Mouse (Mus musculus) limb, embryonic 13.5 days (tissue): Measurements from ENCODE around the gene Dab1. TPM values are rescaled to one million over a fixed set of nuclear protein-coding genes. Genes with fewer than 3 reads are reported as not detected.

Experiments
- ATAC-seq: fragments of 200-750 bp; cut with Nextera tagmentation; 2 replicates; pipeline ENCODE4 v1.8.0; 2017; ENCODE audit warnings: low read depth, moderate number of reproducible peaks, moderate TSS enrichment; ENCODE audit not compliant: low FRiP score
- H3K27ac ChIP-seq: fragments of 300-500 bp; sonication (generic); 2 replicates; pipeline ENCODE4 v1.5.1; 2015; ENCODE audit warnings: inconsistent platforms, mild to moderate bottlenecking, moderate library complexity
- H3K27me3 ChIP-seq: fragments of 300-500 bp; sonication (generic); 2 replicates; pipeline ENCODE4 v1.6.1; 2015; ENCODE audit warnings: mild to moderate bottlenecking, inconsistent platforms
- H3K36me3 ChIP-seq: fragments of 300-500 bp; sonication (generic); 2 replicates; pipeline ENCODE4 v1.6.1; 2015; ENCODE audit warnings: inconsistent platforms, mild to moderate bottlenecking, moderate library complexity
- H3K4me1 ChIP-seq: fragments of 300-500 bp; sonication (generic); 2 replicates; pipeline ENCODE4 v1.6.1; 2015; ENCODE audit warnings: inconsistent platforms
- H3K4me2 ChIP-seq: fragments of 300-500 bp; sonication (generic); replicated peaks from 2 replicates; pipeline ENCODE4 v1.6.1; 2015; ENCODE audit warnings: inconsistent platforms, mild to moderate bottlenecking, moderate library complexity
- H3K4me3 ChIP-seq: fragments of 300-500 bp; sonication (generic); 2 replicates; pipeline ENCODE4 v1.5.1; 2015; ENCODE audit warnings: moderate library complexity, mild to moderate bottlenecking, inconsistent platforms
- H3K9ac ChIP-seq: fragments of 300-500 bp; sonication (generic); 2 replicates; pipeline ENCODE4 v1.6.1; 2015; ENCODE audit warnings: mild to moderate bottlenecking, inconsistent platforms
- H3K9me3 ChIP-seq: fragments of 300-500 bp; sonication (generic); 2 replicates; pipeline ENCODE4 v1.6.1; 2016; ENCODE audit warnings: inconsistent platforms
- WGBS: fragments of 180-500 bp; shearing (Covaris S2); methylation state at CpG from one replicate; pipeline ENCODE4 v1.1.7; 2015; 5-methylcytosine and 5-hydroxymethylcytosine counted together
- polyA plus RNA-seq: library from polyadenylated mRNA; unstranded; fragments of >200 nt; fragmentation: Nextera tagmentation; extraction: Ambion mirVana; gene quantifications from 2 replicates; pipeline ENCODE4 v1.2.1, GENCODE M21; 2015

Gene Dab1
- polyA plus RNA-seq, 1 experiment from 2014 or later = 24.7 TPM

- Histone ChIP-seq H3K9ac (no peak overlapping the region), H3K4me2 (no peak overlapping the region), H3K4me1 (no peaks in the 10 kb centered on the region), H3K27me3 (no peaks in the 10 kb centered on the region), H3K36me3 (no peaks in the 10 kb centered on the region), H3K4me3 (no peak overlapping the region), H3K27ac (no peak overlapping the region), H3K9me3 (no peaks in the 10 kb centered on the region)
- ATAC-seq = no peak
- 83% methylated on average over 2 of the region's 2 CpGs for WGBS
Observed at GRCm38 (mm10) chr4:104025117-104025694, 406.0 kb downstream of the Dab1 start.

- Histone ChIP-seq H3K4me2 (no peak overlapping the region), H3K9me3 (no peaks in the 10 kb centered on the region), H3K4me3 (no peak overlapping the region), H3K9ac (no peak overlapping the region), H3K27me3 (no peaks in the 10 kb centered on the region), H3K4me1 (no peaks in the 10 kb centered on the region), H3K27ac (no peak overlapping the region), H3K36me3 (no peaks in the 10 kb centered on the region)
- ATAC-seq = no peak
- 19% methylated on average over 2 of the region's 2 CpGs for WGBS
Observed at GRCm38 (mm10) chr4:104026834-104027233, 407.7 kb downstream of the Dab1 start.

- Histone ChIP-seq H3K9ac (no peak overlapping the region), H3K9me3 (no peaks in the 10 kb centered on the region), H3K27ac (no peak overlapping the region), H3K4me1 (no peaks in the 10 kb centered on the region), H3K27me3 (no peaks in the 10 kb centered on the region), H3K4me2 (no peak overlapping the region), H3K36me3 (no peaks in the 10 kb centered on the region), H3K4me3 (no peak overlapping the region)
- 76% methylated on average over 1 of the region's 1 CpGs for WGBS
- no peak for ATAC-seq
Observed at GRCm38 (mm10) chr4:104027239-104027638, 408.1 kb downstream of the Dab1 start.

GRCm38 (mm10) chr4:104036091-104036490 lies 416.9 kb downstream of the Dab1 start:
- Histone ChIP-seq H3K9me3 (no peaks in the 10 kb centered on the region), H3K27me3 (no peaks in the 10 kb centered on the region), H3K4me2 (no peak overlapping the region), H3K9ac (no peak overlapping the region), H3K4me1 (no peaks in the 10 kb centered on the region), H3K27ac (no peak overlapping the region), H3K4me3 (no peak overlapping the region), H3K36me3 (no peaks in the 10 kb centered on the region)
- no peak for ATAC-seq

- Histone ChIP-seq H3K9me3 (no peaks in the 10 kb centered on the region), H3K4me1 (no peaks in the 10 kb centered on the region), H3K27me3 (no peaks in the 10 kb centered on the region), H3K9ac (no peak overlapping the region), H3K4me2 (no peak overlapping the region), H3K36me3 (no peaks in the 10 kb centered on the region), H3K4me3 (no peak overlapping the region), H3K27ac (no peak overlapping the region)
- 19% methylated on average over 4 of the region's 4 CpGs for WGBS
- ATAC-seq = no peak
Observed at GRCm38 (mm10) chr4:104039588-104039987, 420.4 kb downstream of the Dab1 start.

GRCm38 (mm10) chr4:104043441-104043840 lies 424.3 kb downstream of the Dab1 start:
- WGBS = 90% methylated on average over 2 of the region's 2 CpGs
- Histone ChIP-seq H3K4me1 (no peaks in the 10 kb centered on the region), H3K9ac (no peak overlapping the region), H3K36me3 (no peaks in the 10 kb centered on the region), H3K4me3 (no peak overlapping the region), H3K4me2 (no peak overlapping the region), H3K27ac (no peak overlapping the region), H3K9me3 (no peaks in the 10 kb centered on the region), H3K27me3 (no peaks in the 10 kb centered on the region)
- ATAC-seq = no peak

GRCm38 (mm10) chr4:104044634-104045033 lies 425.5 kb downstream of the Dab1 start:
- 41% methylated on average over 3 of the region's 3 CpGs for WGBS

GRCm38 (mm10) chr4:104047966-104048804 lies 429.0 kb downstream of the Dab1 start:
- no peaks in the 10 kb centered on the region for H3K4me1 ChIP-seq
- H3K9ac ChIP-seq = no peak overlapping the region
- H3K4me3 ChIP-seq = no peak overlapping the region
- 61% methylated on average over 7 of the region's 7 CpGs for WGBS
- no peaks in the 10 kb centered on the region for H3K36me3 ChIP-seq
- H3K4me2 ChIP-seq = no peak overlapping the region
- no peaks in the 10 kb centered on the region for H3K27me3 ChIP-seq
- no peak for ATAC-seq
- H3K27ac ChIP-seq = no peak overlapping the region
- no peaks in the 10 kb centered on the region for H3K9me3 ChIP-seq

More at GRCm38 (mm10) chr4:104044634-104045033, 425.5 kb downstream of the Dab1 start:
- Histone ChIP-seq H3K9me3 (no peaks in the 10 kb centered on the region), H3K27me3 (no peaks in the 10 kb centered on the region), H3K4me3 (no peak overlapping the region), H3K4me1 (no peaks in the 10 kb centered on the region), H3K4me2 (no peak overlapping the region), H3K36me3 (no peaks in the 10 kb centered on the region), H3K27ac (no peak overlapping the region), H3K9ac (no peak overlapping the region)
- ATAC-seq = no peak

- Histone ChIP-seq H3K9ac (no peak overlapping the region), H3K4me2 (no peak overlapping the region), H3K27ac (no peak overlapping the region), H3K4me1 (no peaks in the 10 kb centered on the region), H3K4me3 (no peak overlapping the region), H3K9me3 (no peaks in the 10 kb centered on the region), H3K27me3 (no peaks in the 10 kb centered on the region), H3K36me3 (no peaks in the 10 kb centered on the region)
- no peak for ATAC-seq
Observed at GRCm38 (mm10) chr4:104057116-104057515, 438.0 kb downstream of the Dab1 start.

- H3K27me3 ChIP-seq = no peaks in the 10 kb centered on the region; the same call in 1 of the 2 replicates
- H3K27ac ChIP-seq = no peak overlapping the region
- no peaks in the 10 kb centered on the region for H3K9me3 ChIP-seq
- no peaks in the 10 kb centered on the region for H3K4me1 ChIP-seq
- ATAC-seq = no peak
- WGBS = 62% methylated on average over 4 of the region's 4 CpGs
- H3K4me2 ChIP-seq = no peak overlapping the region
- H3K4me3 ChIP-seq = no peak overlapping the region
- no peak overlapping the region for H3K9ac ChIP-seq
- H3K36me3 ChIP-seq = no peaks in the 10 kb centered on the region
Observed at GRCm38 (mm10) chr4:104059569-104059968, 440.4 kb downstream of the Dab1 start.

GRCm38 (mm10) chr4:104062356-104062755 lies 443.2 kb downstream of the Dab1 start:
- H3K4me3 ChIP-seq = no peak overlapping the region
- no peaks in the 10 kb centered on the region for H3K36me3 ChIP-seq
- 92% methylated on average over 4 of the region's 4 CpGs for WGBS
- no peak overlapping the region for H3K4me2 ChIP-seq
- no peaks in the 10 kb centered on the region for H3K4me1 ChIP-seq
- no peak overlapping the region for H3K27ac ChIP-seq
- no peak for ATAC-seq
- H3K9ac ChIP-seq = no peak overlapping the region
- no peaks in the 10 kb centered on the region; the same call in none of the 2 replicates for H3K27me3 ChIP-seq
- H3K9me3 ChIP-seq = no peaks in the 10 kb centered on the region

- ATAC-seq = no peak
- H3K4me2 ChIP-seq = no peak overlapping the region
- no peak overlapping the region for H3K27ac ChIP-seq
- H3K4me1 ChIP-seq = 0 out of 2 replicates have a peak, but pooled peaks cover 4% of the 10 kb centered on the region
- no peak overlapping the region for H3K4me3 ChIP-seq
- H3K9ac ChIP-seq = no peak overlapping the region
- H3K9me3 ChIP-seq = no peaks in the 10 kb centered on the region
- H3K36me3 ChIP-seq = no peaks in the 10 kb centered on the region
- no peaks in the 10 kb centered on the region; the same call in none of the 2 replicates for H3K27me3 ChIP-seq
- 83% methylated on average over 5 of the region's 5 CpGs for WGBS
Observed at GRCm38 (mm10) chr4:104066901-104067300, 447.7 kb downstream of the Dab1 start.
